Mouse (Mus musculus): ENCODE measurements around the gene Upf2.
"Not testable (repeated sequence)": the region's sequence is repeated elsewhere in the genome, so short reads cannot be mapped to it uniquely, and the experiment has no call there.

Gene Upf2

DNA sequence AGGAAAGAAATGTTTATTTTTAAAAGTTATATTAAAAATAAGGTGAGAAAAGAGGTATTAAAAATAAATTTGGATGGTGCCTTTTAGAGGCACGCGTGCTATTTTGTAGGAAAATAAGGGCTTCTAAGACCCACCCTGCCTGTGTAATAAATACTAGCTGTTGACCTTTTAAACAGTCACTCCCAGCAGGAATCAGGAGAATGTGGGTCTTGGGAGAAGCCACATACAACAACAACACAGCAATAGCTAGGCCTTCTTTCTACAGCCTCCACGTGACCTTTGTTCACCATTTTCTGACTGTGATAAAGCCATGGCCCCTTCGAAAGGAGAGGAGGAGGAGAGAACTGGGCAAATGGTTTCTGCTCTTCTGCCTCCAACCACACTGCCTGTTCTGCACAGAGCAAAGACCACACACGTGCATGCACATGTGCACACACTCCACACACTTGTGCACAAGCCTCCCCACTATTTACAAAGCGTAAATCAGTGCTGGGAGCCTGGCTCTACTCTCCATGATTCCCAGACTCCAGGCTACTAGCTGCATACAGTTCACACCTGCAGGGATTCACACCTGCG, 121.5 kb downstream of the Upf2 start:
- no peak for DNase-seq

DNA sequence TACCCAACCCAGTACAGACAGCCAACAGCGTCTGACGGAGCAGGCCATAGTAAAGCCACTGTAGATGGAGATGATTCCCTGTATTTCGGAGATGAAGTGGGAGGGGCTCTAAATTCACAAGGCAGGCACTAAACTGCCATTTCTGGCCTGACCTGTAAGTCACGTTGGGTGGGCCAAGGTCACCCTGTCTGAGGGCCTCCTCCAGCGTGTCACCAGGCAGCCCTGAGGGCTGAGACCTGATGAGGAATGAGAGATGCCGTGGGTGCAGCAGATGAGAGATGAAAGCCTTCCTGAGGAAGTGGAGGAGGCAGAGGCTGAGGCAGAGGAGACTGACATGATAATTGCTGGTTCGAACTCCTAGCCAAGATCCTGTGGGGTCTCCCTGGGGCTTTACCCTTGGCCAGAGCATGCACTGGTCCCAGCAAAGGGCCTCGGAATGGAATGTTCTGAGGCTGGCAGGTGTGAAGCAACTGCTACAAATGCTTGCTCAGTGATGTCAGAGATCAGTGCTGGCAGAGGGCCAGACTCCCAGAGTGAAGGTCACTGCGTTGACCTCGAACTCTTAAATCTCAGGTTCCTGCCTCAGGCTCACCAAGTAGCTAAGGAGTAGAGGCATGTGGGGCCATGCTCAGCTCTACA, 123.7 kb downstream of the Upf2 start:
- peak; percentile 77 for DNase-seq

DNA sequence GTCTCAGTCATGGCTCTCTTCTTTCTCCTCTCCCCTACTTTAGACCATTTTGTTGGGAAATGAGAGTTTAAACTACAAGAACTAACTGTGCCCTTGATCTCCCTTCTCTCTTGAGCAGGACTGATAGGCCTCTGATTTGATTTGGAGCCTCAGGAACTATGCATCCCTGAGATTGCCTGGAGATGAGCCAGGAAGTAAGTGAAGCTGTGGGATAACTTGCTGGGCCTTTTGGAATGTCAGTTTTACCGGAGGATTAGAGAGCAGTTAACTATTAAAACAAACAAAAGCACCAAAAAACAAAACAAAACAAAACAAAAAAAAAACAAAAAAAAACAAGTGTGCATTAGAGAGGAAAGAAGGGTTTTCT, 124.2 kb downstream of the Upf2 start:
- DNase-seq: no peak

DNA sequence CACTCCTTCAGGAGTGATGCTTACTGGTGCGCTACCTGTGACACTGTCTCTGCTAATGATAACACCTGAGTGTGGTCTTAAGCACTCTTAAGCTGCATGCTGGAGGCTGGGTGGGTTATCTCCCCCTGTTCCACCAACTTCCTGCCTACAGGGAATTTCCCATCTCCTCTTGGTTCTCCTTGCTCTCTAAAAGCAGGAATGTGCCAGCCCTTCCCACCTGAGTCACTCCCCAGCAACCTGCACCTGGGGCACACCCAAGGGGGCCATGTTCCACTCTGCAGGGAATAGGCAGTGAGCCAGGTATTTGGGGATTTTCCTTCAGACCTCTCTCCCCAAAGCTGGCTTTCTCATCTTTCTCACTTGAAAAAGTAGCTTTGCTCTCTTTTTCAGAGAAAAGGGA, 128.8 kb downstream of the Upf2 start:
- no peak for DNase-seq

DNA sequence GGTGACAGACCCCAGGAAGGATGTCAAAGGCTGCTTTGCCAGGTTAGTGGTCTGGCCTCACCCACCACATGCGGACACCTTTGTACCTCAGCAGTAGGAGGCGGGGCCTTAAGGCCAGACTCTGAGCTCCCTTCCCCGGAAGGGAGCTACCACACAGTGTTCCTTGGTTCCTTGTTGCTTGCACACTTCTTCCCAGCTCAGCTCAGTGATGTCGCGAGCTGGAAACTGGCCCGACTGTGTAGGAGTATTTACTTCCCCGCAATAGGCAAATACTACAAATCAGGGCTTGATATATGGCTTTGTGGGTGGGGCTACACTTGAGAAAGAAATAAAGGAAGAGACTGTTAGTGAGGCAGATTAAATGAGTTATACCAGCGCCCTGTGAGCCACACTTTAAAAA, 129.8 kb downstream of the Upf2 start:
- no peak for DNase-seq

DNA sequence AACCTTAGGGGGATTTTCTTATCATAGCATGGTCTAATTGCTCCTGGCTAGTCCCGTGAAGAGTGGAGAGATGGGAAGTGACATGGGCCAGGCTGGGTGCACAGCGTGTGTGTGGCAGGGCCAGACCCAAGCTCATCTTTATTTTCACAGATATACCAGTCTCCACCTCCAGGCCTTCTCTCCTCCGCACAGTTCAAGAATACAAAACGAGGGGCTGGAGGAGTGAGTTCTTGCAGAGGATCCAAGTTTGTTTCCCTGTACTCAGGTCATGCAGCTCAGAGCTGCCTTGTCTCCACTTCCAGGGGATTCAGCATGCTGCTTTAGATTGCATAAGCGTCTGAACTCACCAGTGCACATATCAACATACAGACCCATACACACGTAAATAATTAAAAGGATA, 131.3 kb downstream of the Upf2 start:
- no peak for DNase-seq

DNA sequence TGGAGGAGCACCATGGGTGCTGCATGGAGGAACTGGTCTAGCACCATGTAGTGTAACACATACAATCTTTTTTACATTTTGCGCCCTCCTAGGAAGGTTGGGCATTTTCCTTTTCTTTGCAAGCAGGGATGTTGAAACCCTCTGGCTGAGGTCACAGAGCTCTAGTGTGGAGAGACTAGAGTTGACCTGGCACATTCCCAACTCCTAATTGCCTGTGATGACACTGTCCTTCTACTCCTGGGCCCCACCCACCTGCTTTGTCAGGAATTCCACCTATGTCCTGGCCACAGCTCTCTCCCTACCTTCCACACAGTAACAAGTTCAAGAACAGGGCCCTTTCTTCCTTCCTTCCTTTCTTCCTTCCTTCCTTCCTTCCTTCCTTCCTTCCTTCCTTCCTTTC, 132.4 kb downstream of the Upf2 start:
- no peak for DNase-seq

DNA sequence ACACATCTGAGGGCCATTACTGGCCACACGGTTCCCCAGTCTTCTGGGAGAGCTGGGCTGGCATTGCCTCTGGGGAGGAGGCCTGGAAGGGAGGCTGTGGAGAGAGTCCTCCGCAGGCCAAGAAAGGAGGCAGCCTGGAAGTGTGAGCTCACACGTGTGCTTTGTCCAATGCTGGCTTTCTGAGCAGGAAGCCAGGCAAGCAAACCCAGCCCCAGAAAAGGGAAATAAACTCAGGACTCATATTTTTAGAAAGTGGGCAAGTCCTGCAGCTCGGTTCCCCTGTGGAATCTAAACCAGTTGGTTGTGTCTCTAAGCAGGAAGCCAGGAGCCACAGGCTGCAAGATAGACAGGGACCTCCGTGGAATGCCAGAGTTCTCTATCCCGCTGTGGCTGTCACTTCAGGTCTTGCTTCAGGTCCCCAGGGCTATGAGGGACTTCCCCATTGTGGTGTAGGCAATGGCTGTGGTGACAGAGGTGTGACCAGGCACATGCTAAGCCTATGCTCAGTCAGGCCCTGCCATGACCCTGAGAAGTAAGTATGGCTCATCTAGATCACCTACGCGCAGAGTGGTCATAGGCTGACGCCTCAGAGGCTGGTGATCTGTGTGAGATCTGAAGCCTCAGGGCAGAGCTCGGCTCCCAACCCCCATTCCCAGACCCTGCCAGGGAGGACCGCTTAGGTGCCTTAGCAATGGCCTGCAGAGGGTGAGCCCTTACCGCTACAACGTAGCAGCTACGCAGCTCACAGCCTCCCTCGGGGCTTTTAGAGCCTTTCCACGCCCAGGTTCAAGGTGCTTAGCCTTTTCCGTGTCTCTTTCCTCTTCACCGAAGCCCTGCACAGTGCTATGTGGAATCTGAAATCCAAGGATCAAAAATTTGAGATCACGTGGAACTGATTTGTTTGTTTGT, 134.6 kb downstream of the Upf2 start:
- DNase-seq: no peak

DNA sequence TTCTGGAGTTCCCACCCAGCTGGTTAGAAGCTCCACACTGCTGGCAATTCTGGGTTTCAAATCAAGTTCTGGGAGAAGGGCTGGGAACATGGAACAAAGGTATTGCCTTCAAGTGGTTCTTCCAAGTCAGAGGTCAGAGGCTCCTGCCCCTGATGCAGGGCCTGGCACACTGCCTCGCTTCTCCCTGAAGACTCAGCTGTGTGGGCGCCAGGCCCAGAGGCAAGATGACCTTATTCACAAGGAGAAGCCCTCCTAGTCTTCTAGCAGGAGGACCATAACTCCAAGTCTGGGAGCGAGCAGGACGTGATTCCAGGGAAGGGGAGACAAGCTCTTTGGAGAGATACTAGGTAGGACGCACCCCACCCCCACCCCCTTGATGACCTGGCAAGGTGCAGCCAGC, 135.9 kb downstream of the Upf2 start:
- no peak for DNase-seq

DNA sequence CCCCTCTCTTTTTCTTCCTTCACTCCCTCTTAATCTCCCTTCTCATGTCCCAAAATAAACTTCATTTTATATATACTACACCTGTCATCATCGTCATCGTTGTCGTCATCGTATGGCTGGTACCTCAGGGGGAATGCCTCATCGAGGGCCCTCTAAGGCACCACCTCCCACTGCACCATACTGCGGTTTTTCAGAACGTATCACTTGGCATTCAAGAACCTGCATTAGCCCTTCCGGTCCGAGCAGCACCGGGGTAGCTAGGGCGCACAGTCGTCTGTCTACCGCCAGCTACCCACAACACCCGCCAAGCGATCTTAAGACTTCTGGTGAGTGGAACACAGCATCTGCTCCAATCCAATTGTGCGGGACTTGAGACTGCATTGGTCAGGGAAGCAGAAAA, 138.7 kb downstream of the Upf2 start:
- not testable (repeated sequence) for DNase-seq

DNA sequence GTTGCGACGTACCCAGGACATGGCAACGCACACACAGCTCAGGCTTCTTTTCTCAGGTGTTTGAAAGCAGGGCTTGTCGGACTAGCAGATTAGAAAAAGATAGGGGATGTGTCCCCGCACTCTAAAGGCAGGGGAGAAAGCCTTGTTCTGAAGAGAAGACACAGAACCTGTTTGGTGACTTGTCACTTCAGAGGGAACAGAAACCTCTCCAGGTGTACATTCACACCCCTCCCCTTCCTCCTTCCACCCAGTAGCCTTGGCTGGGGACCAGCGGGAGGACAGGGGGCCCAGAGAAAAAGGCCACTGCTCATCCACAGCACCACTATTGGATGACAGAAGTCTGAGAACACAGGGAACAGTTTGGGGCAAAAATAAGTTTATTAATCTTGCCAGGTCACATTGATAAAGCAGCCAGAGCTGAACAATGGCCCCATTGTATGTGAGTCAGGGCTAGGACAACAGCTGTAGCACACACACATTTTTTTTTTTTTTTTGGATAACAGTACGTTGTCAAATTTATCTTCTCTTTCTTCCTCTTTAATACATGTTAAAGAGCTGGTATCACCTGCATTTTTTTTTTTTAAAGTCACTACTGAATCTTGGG, 145.9 kb downstream of the Upf2 start:
- DNase-seq: no peak

DNA sequence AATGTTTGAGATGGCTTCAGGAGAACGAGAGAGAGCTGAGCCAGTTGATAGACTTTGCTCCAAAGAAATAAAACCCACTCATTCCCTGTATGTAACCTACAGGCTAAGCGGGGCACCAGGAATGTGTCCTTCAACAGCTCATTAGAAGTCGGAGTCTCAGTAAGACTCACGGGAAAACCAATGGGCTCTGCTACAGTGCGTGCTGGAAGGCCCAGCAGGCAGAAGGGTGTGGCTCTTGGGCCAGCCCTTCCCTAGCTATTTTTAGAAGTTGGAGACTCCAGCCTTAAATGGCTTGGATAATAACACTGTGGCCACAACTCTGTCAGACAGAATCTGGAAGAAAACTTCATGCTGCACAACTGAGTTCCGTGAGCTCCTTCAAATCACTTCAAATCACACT, 147.7 kb downstream of the Upf2 start:
- peak; percentile 26 for DNase-seq

DNA sequence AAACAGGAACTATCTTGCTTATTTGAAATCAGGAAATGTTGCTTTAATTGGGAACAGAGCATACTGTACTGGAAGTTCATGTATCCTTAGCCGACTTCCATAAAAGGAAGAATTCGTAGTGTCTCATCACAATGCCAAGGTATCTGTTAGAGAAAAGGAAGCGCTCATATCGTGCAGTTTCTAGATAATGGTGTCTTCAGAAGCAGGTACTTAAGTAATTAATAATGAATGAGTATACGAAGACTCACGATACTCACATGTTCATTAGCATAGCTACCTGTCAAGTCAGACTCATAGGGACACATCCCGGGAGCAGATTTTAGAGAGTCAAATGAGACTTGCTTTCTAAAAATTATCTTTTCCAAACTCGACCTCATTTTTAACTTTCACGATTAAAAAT, 148.2 kb downstream of the Upf2 start:
- no peak for DNase-seq

DNA sequence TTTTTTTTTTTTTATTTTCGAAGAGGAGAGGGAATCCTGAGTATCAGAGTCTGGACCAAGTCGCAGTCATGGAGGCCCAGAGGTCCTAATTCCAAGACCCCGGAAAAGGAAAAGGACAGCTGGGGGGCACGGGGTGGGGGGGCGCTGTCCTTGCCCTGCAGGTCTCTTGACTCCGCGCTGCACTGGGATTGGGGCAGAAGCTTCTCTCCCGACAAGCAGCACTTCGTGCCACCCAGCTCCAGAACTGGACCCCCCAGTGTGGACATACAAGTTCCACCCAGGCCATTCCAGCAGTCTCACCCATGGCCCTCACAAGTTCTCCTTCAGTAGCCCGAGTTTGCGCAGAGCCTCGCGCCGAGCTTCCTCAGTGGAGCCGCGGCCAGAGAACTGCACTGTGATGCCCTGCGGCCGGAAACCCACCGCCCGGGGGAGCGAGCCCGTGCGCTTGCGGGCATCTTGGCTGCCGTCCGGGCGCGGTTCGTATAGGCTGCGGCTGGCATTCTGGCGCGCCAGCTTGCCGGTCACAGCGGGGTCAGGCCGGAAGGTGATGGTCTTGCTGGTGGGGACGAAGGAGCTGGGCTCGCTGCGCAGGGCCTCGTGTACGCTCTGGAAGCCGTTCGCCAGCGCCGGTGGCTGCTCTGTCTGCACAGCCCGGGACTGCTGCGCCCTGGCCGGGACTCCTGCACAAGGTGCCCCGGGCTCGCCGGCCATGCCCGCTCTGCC, 148.9 kb downstream of the Upf2 start:
- DNase-seq: no peak

DNA sequence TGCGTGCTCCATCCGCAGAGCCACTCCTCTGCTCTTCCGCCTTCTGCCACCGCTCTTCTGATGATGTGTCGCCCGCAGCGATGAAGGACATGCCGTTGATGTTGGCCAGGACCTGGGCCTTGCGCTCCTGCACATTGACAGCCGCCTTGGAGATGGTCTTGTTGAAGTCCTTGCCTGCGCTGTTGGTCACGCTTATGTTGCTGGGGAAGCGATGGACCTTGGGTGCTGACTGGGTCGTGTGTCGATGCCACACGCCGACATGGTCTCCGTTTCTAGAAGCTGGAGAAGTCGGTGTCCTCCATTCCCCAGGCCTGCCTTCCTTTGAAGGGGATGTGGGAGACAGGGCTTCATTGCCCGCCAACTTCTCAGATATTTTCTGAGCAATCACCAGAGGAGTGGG, 149.5 kb downstream of the Upf2 start:
- DNase-seq: no peak

DNA sequence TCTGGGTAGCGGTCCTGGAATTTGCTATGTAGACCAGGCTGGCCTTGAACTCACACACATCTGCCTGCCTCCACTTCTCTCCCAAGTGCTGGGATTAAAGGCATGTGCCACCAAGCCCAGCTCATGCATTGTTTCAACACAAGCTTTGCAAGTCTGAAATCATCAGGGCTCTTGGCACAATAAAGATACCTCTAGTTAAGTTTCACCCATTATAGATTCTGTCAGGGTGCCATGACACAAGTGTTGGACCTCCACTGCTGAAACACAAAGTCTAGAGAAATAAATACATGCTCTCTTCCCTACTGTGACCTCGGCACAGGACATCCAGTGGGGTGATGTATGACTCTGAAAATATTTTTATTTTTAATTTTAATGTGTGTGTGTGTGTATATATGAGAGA, 154.2 kb downstream of the Upf2 start:
- no peak for DNase-seq

Measured in kidney, adult 11 months (tissue).